Mouse (Mus musculus) lung, adult 2 months (tissue): ENCODE measurements around the gene Kptn.

Experiments
- CTCF ChIP-seq: fragments of 200-500 bp; IDR thresholded peaks from 2 replicates; pipeline ENCODE4 v1.5.1; 2011; ENCODE audit warnings: mild to moderate bottlenecking, low read length, control low read depth; ENCODE audit not compliant: insufficient read depth
- POLR2A ChIP-seq: fragments of 200-500 bp; IDR thresholded peaks from 2 replicates; pipeline ENCODE4 v1.6.1; 2011; ENCODE audit warnings: low read depth, mild to moderate bottlenecking, control low read depth, low read length, borderline replicate concordance; ENCODE audit errors: extremely low read depth

DNA sequence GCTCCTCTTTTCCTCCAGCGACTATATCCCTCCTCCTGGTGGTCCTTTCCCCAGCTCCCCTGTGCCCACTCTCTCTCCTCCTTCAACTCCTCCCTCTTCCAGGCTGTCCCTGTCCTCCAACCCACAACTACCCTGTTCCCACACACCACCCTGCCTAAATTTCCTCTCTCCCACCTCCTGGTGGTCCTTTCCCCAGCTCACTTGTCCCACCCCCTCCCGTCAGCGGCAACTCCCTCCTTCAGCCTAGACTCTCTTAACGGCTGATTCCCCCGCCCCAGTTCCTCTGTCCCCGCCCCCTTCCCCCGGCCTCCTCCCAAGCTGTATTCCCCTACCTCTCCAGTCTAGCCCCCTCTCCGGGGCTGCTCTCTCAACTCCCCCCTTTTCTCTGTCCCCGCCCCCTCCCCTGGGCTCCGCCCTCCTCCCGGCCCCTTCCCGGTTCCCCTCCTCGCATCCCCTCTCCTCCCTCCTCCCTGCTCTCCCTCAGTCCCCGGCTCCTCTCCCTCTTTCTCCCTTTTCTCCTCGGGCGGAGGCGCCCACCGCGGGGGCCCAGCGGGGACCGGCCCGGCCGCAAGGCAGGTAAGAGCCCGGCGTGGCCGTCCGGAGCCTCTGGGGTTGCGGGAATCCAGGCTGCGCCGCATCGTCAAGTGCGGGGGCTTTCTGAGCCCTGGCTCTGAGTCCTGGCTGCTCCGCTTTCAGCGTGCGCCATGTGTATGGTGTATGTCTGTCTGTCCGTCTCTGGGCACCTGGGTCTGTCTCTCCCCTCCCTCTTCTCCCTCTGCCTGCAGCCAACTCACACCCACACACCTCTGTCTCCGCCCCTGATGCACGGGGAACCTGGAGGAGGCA is 10.4 kb downstream of the Kptn start:
- TF ChIP-seq POLR2A (no peak), CTCF (no peak)
